Mouse (Mus musculus) thymus, adult 2 months (tissue): Measurements from ENCODE around the gene Fars2. TPM values are rescaled to one million over a fixed set of nuclear protein-coding genes. Genes with fewer than 3 reads are reported as not detected.

Experiments
- DNase-seq: peaks from one replicate; pipeline ENCODE4 v3.0.0; 2021
- H3K27ac ChIP-seq: fragments of 200-500 bp; 2 replicates; pipeline ENCODE4 v1.5.1; 2012; ENCODE audit warnings: low read length, control low read depth; ENCODE audit not compliant: control insufficient read depth, insufficient read depth
- H3K27me3 ChIP-seq: fragments of 200-500 bp; 2 replicates; pipeline ENCODE4 v1.6.1; 2012; ENCODE audit warnings: mild to moderate bottlenecking, low read length, moderate library complexity, mixed read lengths; ENCODE audit not compliant: control insufficient read depth, insufficient read depth
- H3K36me3 ChIP-seq: fragments of 200-500 bp; 2 replicates; pipeline ENCODE4 v1.6.1; 2012; ENCODE audit warnings: mild to moderate bottlenecking, low read length, moderate library complexity; ENCODE audit not compliant: control insufficient read depth, insufficient read depth
- H3K4me1 ChIP-seq: fragments of 200-500 bp; replicated peaks from 2 replicates; pipeline ENCODE4 v1.6.1; 2012; ENCODE audit warnings: low read length; ENCODE audit not compliant: control insufficient read depth, insufficient read depth
- H3K4me3 ChIP-seq: fragments of 200-500 bp; 2 replicates; pipeline ENCODE4 v1.5.1; 2012; ENCODE audit warnings: mild to moderate bottlenecking, low read length, control low read depth, moderate library complexity; ENCODE audit not compliant: control insufficient read depth, insufficient read depth
- CTCF ChIP-seq: fragments of 200-500 bp; IDR thresholded peaks from 2 replicates; pipeline ENCODE4 v1.5.1; 2012; ENCODE audit warnings: mild to moderate bottlenecking, control low read depth, low read length, moderate library complexity, borderline replicate concordance; ENCODE audit not compliant: control insufficient read depth, poor library complexity, insufficient read depth; ENCODE audit errors: extremely low read depth
- POLR2A ChIP-seq: fragments of 200-500 bp; IDR thresholded peaks from 2 replicates; pipeline ENCODE4 v1.6.1; 2012; ENCODE audit warnings: mild to moderate bottlenecking, low read length, control low read depth, moderate library complexity; ENCODE audit not compliant: control insufficient read depth, poor library complexity, insufficient read depth; ENCODE audit errors: extremely low read depth
- WGBS: fragments of 180-500 bp; shearing (Covaris S2); methylation state at CpG from one replicate; pipeline ENCODE4 v1.1.7; 2018; 5-methylcytosine and 5-hydroxymethylcytosine counted together
- polyA plus RNA-seq: library from polyadenylated mRNA; depleted of rRNA; stranded (reverse); fragments of >200 nt; gene quantifications from 2 replicates; pipeline ENCODE4 v1.2.3, GENCODE M21; 2012

Gene Fars2
- polyA plus RNA-seq, 1 experiment = 47.6 TPM

GRCm38 (mm10) chr13:36193484-36194113 is 76.4 kb downstream of the Fars2 start:
- H3K27ac ChIP-seq = no peak overlapping the region
- H3K36me3 ChIP-seq = no peaks in the 10 kb centered on the region
- H3K27me3 ChIP-seq = no peaks in the 10 kb centered on the region
- no peaks in the 10 kb centered on the region for H3K4me1 ChIP-seq
- no peak overlapping the region for H3K4me3 ChIP-seq
- TF ChIP-seq CTCF = no peak
- TF ChIP-seq POLR2A = no peak
- 96% methylated on average over 5 of the region's 5 CpGs for WGBS
- no peak for DNase-seq

- Histone ChIP-seq H3K4me1 (no peaks in the 10 kb centered on the region), H3K27me3 (no peaks in the 10 kb centered on the region), H3K27ac (no peak overlapping the region), H3K4me3 (no peak overlapping the region), H3K36me3 (no peaks in the 10 kb centered on the region)
- TF ChIP-seq CTCF (no peak), POLR2A (no peak)
- no peak for DNase-seq
- 91% methylated on average over 1 of the region's 1 CpGs for WGBS
These were observed 82.1 kb downstream of the Fars2 start for GRCm38 (mm10) chr13:36199288-36199687.

DNA sequence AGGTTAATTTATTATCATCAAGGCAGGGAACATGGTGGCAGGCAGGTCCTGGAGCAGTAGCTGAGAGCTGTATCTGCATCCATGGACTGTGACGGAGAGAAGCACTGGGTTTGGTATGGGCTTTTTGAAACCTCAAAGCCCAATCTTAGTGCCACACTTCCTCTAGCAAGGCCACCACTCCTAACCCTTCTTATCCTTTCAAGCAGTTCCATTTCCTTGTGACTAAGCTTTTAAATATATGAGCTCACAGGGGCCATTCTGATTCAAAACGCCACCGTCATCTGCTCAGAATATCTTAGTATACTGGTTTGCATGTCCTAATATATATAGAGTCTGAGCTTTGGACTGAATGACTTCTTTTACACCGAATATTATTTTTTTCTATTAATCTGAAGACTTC is 83.2 kb downstream of the Fars2 start:
- Histone ChIP-seq H3K4me3 (no peak overlapping the region), H3K27ac (no peak overlapping the region), H3K36me3 (no peaks in the 10 kb centered on the region), H3K4me1 (no peaks in the 10 kb centered on the region), H3K27me3 (no peaks in the 10 kb centered on the region)
- TF ChIP-seq POLR2A (no peak), CTCF (no peak)
- 52% methylated on average over 4 of the region's 4 CpGs for WGBS
- no peak for DNase-seq

- Histone ChIP-seq H3K27me3 (no peaks in the 10 kb centered on the region), H3K4me1 (no peaks in the 10 kb centered on the region), H3K4me3 (no peak overlapping the region), H3K27ac (no peak overlapping the region), H3K36me3 (no peaks in the 10 kb centered on the region)
- DNase-seq = no peak
- TF ChIP-seq POLR2A = no peak
- no peak for TF ChIP-seq CTCF
- WGBS = 27% methylated on average over 2 of the region's 2 CpGs
These were observed 85.3 kb downstream of the Fars2 start for GRCm38 (mm10) chr13:36202496-36202895.

DNA sequence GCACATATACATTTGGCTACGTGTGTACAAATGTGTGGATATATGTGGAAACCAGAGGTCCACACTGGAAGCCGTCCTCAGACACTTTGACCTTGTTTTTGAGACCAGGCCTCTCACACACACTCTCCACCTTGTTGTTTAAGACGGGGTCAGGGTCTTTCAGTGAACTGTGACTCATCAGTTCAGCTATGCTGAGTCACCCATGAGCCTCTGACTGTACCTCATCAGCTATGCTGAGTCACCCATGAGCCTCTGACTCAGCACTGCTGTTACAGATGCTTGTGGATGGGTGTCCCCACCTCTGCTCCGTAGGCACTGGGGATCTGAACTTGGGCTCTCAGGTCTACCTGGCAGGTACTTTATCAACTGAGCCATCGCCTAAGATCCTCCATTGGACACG is 85.8 kb downstream of the Fars2 start:
- TF ChIP-seq POLR2A (no peak), CTCF (no peak)
- no peaks in the 10 kb centered on the region for H3K36me3 ChIP-seq
- 76% methylated on average over 6 of the region's 6 CpGs for WGBS
- no peak overlapping the region for H3K27ac ChIP-seq
- DNase-seq = no peak
- H3K4me3 ChIP-seq = no peak overlapping the region
- H3K4me1 ChIP-seq = no peaks in the 10 kb centered on the region
- no peaks in the 10 kb centered on the region for H3K27me3 ChIP-seq

- no peaks in the 10 kb centered on the region for H3K36me3 ChIP-seq
- no peaks in the 10 kb centered on the region for H3K4me1 ChIP-seq
- no peaks in the 10 kb centered on the region for H3K27me3 ChIP-seq
- TF ChIP-seq CTCF (no peak), POLR2A (no peak)
- H3K4me3 ChIP-seq = no peak overlapping the region
- WGBS = 92% methylated on average over 3 of the region's 3 CpGs
- H3K27ac ChIP-seq = no peak overlapping the region
- no peak for DNase-seq
These were observed 87.1 kb downstream of the Fars2 start for GRCm38 (mm10) chr13:36204320-36204719.

GRCm38 (mm10) chr13:36210965-36211364 is 93.8 kb downstream of the Fars2 start:
- 94% methylated on average over 3 of the region's 3 CpGs for WGBS
- Histone ChIP-seq H3K27me3 (no peaks in the 10 kb centered on the region), H3K4me1 (no peaks in the 10 kb centered on the region), H3K27ac (no peak overlapping the region), H3K4me3 (no peak overlapping the region), H3K36me3 (no peaks in the 10 kb centered on the region)
- TF ChIP-seq CTCF (no peak), POLR2A (no peak)
- no peak for DNase-seq
